Mouse (Mus musculus) neural tube, embryonic 13.5 days (tissue): Measurements from ENCODE around the gene Gm5134. TPM values are rescaled to one million over a fixed set of nuclear protein-coding genes. Genes with fewer than 3 reads are reported as not detected.

Source experiments
- ATAC-seq: fragments of 200-750 bp; cut with Nextera tagmentation; 2 replicates; pipeline ENCODE4 v1.8.0; 2017; ENCODE audit warnings: low read depth, mild to moderate bottlenecking, moderate TSS enrichment, moderate library complexity
- H3K27ac ChIP-seq: fragments of 300-500 bp; sonication (generic); replicated peaks from 2 replicates; pipeline ENCODE4 v1.5.1; 2015; ENCODE audit warnings: moderate library complexity, mild to moderate bottlenecking, inconsistent platforms
- H3K27me3 ChIP-seq: fragments of 300-500 bp; sonication (generic); 2 replicates; pipeline ENCODE4 v1.6.1; 2015; ENCODE audit warnings: mild to moderate bottlenecking, inconsistent platforms
- H3K36me3 ChIP-seq: fragments of 300-500 bp; sonication (generic); 2 replicates; pipeline ENCODE4 v1.6.1; 2015; ENCODE audit warnings: mild to moderate bottlenecking, inconsistent platforms
- H3K4me1 ChIP-seq: fragments of 300-500 bp; sonication (generic); replicated peaks from 2 replicates; pipeline ENCODE4 v1.6.1; 2015; ENCODE audit warnings: inconsistent platforms
- H3K4me2 ChIP-seq: fragments of 300-500 bp; sonication (generic); 2 replicates; pipeline ENCODE4 v1.6.1; 2015; ENCODE audit warnings: inconsistent platforms, mild to moderate bottlenecking, moderate library complexity
- H3K4me3 ChIP-seq: fragments of 300-500 bp; sonication (generic); 2 replicates; pipeline ENCODE4 v1.5.1; 2015; ENCODE audit warnings: mild to moderate bottlenecking, inconsistent platforms
- H3K9ac ChIP-seq: fragments of 300-500 bp; sonication (generic); 2 replicates; pipeline ENCODE4 v1.6.1; 2015; ENCODE audit warnings: moderate library complexity, mild to moderate bottlenecking, inconsistent platforms
- H3K9me3 ChIP-seq: fragments of 300-500 bp; sonication (generic); 2 replicates; pipeline ENCODE4 v1.6.1; 2016; ENCODE audit warnings: inconsistent platforms
- WGBS: fragments of 180-500 bp; shearing (Covaris S2); methylation state at CpG from one replicate; pipeline ENCODE4 v1.1.7; 2015; 5-methylcytosine and 5-hydroxymethylcytosine counted together
- microRNA-seq: library from miRNA; unstranded; fragments of <30 nt; microRNA quantifications from one replicate; pipeline ENCODE4, GENCODE M21; 2016
- polyA plus RNA-seq: library from polyadenylated mRNA; unstranded; fragments of >200 nt; fragmentation: Nextera tagmentation; extraction: Ambion mirVana; gene quantifications from 2 replicates; pipeline ENCODE4 v1.2.1, GENCODE M21; 2015

The Gm5134 gene
- polyA plus RNA-seq, 1 experiment from 2014 or later, result not detected

GRCm38 (mm10) chr10:76051860-76052259 is 97.5 kb downstream of the Gm5134 start:
- 82% methylated on average over 11 of the region's 11 CpGs for WGBS
- Histone ChIP-seq H3K4me2 (no peak overlapping the region), H3K9me3 (no peaks in the 10 kb centered on the region), H3K36me3 (no peaks in the 10 kb centered on the region), H3K27me3 (no peaks in the 10 kb centered on the region), H3K4me1 (no peaks in the 10 kb centered on the region), H3K27ac (no peak overlapping the region), H3K9ac (no peak overlapping the region), H3K4me3 (no peak overlapping the region)
- ATAC-seq, result no peak

Small RNA genes within 50 kb of the gene (microRNA-seq; reads per million reads assigned to microRNA genes)
- gene Mir6409, result not detected

Other genes starting within 250 kb of the Gm5134 start
- 31.7 and 31.9 TPM in 2 replicates for gene Cabin1, start 190.2 kb upstream of the Gm5134 start, polyA plus RNA-seq
- 101 and 105 TPM in 2 replicates for gene Ddt, start 181.1 kb upstream of the Gm5134 start, polyA plus RNA-seq
- not detected in 2 replicates for gene Gm20441, start 173.6 kb upstream of the Gm5134 start, polyA plus RNA-seq
- 0.96 and 1.3 TPM in 2 replicates for gene Gstt3, start 173.1 kb upstream of the Gm5134 start, polyA plus RNA-seq
- gene Gstt1, start 155.9 kb upstream of the Gm5134 start, polyA plus RNA-seq, result 5.6 and 6.0 TPM in 2 replicates
- not detected in 2 replicates for gene Gstt4, start 132.0 kb upstream of the Gm5134 start, polyA plus RNA-seq
- 5.8 and 8.0 TPM in 2 replicates for gene Gstt2, start 117.1 kb upstream of the Gm5134 start, polyA plus RNA-seq
- 1,679 and 1,725 TPM in 2 replicates for gene Mif, start 94.3 kb upstream of the Gm5134 start, polyA plus RNA-seq
- 2.1 and 2.9 TPM in 2 replicates for gene Derl3, start 61.1 kb upstream of the Gm5134 start, polyA plus RNA-seq
- 279 and 287 TPM in 2 replicates for gene Smarcb1, start 32.9 kb upstream of the Gm5134 start, polyA plus RNA-seq
- gene Chchd10, start 21.4 kb upstream of the Gm5134 start, polyA plus RNA-seq, result 46.4 and 54.4 TPM in 2 replicates
- 39.0 and 40.4 TPM in 2 replicates for gene Mmp11, start 18.0 kb upstream of the Gm5134 start, polyA plus RNA-seq
- gene Gm867, start 13.8 kb upstream of the Gm5134 start, polyA plus RNA-seq, result 1.4 and 3.0 TPM in 2 replicates
- gene Vpreb3, start 11.5 kb upstream of the Gm5134 start, polyA plus RNA-seq, result 1.2 TPM in 2 replicates
- gene Zfp280b, start 78.1 kb downstream of the Gm5134 start, polyA plus RNA-seq, result 12.0 and 12.4 TPM in 2 replicates
- not detected in 2 replicates for gene Slc5a4b, start 156.4 kb downstream of the Gm5134 start, polyA plus RNA-seq
- gene Slc5a4a, start 192.9 kb downstream of the Gm5134 start, polyA plus RNA-seq, result not detected in 2 replicates